Mouse (Mus musculus): ENCODE results near the gene Pi4k2a. TPM values are rescaled to one million over a fixed set of nuclear protein-coding genes. Genes with fewer than 3 reads are reported as not detected.

The Pi4k2a gene
- polyA plus RNA-seq, 1 experiment from 2014 or later, result 20.9 TPM

DNA sequence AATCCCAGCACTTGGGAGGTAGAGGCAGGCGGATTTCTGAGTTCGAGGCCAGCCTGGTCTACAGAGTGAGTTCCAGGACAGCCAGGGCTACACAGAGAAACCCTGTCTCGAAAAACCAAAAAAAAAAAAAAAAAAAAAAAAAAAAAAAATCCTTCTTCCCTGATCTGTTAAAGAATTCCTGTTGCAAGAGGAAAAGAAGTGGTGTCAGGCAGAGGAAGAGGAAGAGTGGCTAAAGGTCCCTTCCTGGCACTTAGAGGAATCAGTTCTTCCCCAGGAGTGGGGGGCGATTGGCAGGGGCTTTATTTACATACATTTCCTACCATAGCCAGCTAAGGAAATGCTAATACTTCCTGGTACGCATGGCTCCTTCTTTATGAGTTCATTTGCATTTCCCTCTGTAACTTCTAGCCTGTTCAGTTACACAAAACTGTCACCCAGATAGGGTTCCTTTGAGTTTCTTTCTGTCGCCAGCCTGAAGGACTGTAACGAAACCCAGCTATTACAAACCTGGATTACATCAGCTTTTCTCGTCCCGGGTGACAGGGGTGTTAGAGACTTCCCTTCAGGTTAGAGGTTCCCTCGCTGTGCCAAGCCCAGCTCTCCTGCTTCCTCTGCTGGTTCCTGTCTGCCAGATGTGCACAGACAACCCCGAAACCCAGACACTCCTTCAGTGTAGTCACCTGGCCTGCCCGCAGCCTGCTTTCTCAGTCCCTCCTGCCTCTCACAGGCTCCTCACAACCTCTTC is 67.4 kb downstream of the Pi4k2a start:
- ATAC-seq (ENCODE audit: low FRiP score) (no peak), DNase-seq (ENCODE audit: low spot score) (no peak)
- no peak overlapping the region for H3K9ac ChIP-seq (ENCODE audit: low read depth, low read length)
- no peaks in the 10 kb centered on the region for H3K27me3 ChIP-seq (ENCODE audit: control insufficient read depth, insufficient read depth, low read length)
- H3K4me2 ChIP-seq (replicated peaks; ENCODE audit: low read depth, low read length), result no peak overlapping the region
- no peak overlapping the region for H3K4me3 ChIP-seq (ENCODE audit: low read depth, low read length)
- H3K36me3 ChIP-seq (ENCODE audit: control insufficient read depth, insufficient read depth, low read length), result no peaks in the 10 kb centered on the region
- H3K27ac ChIP-seq (ENCODE audit: low read depth, low read length), result peak overlapping the region; percentile 43; the same call in 1 of the 2 replicates
- H3K4me1 ChIP-seq (replicated peaks; ENCODE audit: control insufficient read depth, insufficient read depth, low read length), result no peaks in the 10 kb centered on the region
- 70% methylated on average over 11 of the region's 12 CpGs for WGBS
- no peaks in the 10 kb centered on the region for H3K9me3 ChIP-seq (ENCODE audit: control insufficient read depth, low read length)

GRCm38 (mm10) chr19:42158246-42159017 is 68.2 kb downstream of the Pi4k2a start:
- 50% methylated on average over 13 of the region's 13 CpGs for WGBS
- ATAC-seq (ENCODE audit: low FRiP score) (no peak; the same call in 1 of the 2 replicates), DNase-seq (ENCODE audit: low spot score) (peak; percentile 14)
- no peak overlapping the region for H3K9ac ChIP-seq (ENCODE audit: low read depth, low read length)
- H3K36me3 ChIP-seq (ENCODE audit: control insufficient read depth, insufficient read depth, low read length), result no peaks in the 10 kb centered on the region
- H3K4me3 ChIP-seq (ENCODE audit: low read depth, low read length), result no peak overlapping the region
- no peaks in the 10 kb centered on the region for H3K4me1 ChIP-seq (replicated peaks; ENCODE audit: control insufficient read depth, insufficient read depth, low read length)
- no peak overlapping the region for H3K4me2 ChIP-seq (replicated peaks; ENCODE audit: low read depth, low read length)
- no peaks in the 10 kb centered on the region for H3K27me3 ChIP-seq (ENCODE audit: control insufficient read depth, insufficient read depth, low read length)
- H3K27ac ChIP-seq (ENCODE audit: low read depth, low read length), result peak overlapping the region; percentile 43; the same call in 1 of the 2 replicates
- no peaks in the 10 kb centered on the region for H3K9me3 ChIP-seq (ENCODE audit: control insufficient read depth, low read length)

- no peak within 1 kb of the TSS for H3K4me3 ChIP-seq (ENCODE audit: low read depth, low read length)
- no peaks in the 10 kb centered on the region; the same call in 1 of the 2 replicates for H3K4me1 ChIP-seq (replicated peaks; ENCODE audit: control insufficient read depth, insufficient read depth, low read length)
- ATAC-seq (ENCODE audit: low FRiP score) (no peak), DNase-seq (ENCODE audit: low spot score) (no peak)
- H3K27me3 ChIP-seq (ENCODE audit: control insufficient read depth, insufficient read depth, low read length), result 0 out of 2 replicates have a peak, but pooled peaks cover under 1% of the 10 kb centered on the region
- H3K27ac ChIP-seq (ENCODE audit: low read depth, low read length), result no peak within 1 kb of the TSS
- no peak within 1 kb of the TSS for H3K9ac ChIP-seq (ENCODE audit: low read depth, low read length)
- no peak within 1 kb of the TSS for H3K4me2 ChIP-seq (replicated peaks; ENCODE audit: low read depth, low read length)
- 71% methylated on average over 5 of the region's 5 CpGs for WGBS
- no peaks in the 10 kb centered on the region for H3K9me3 ChIP-seq (ENCODE audit: control insufficient read depth, low read length)
- no peaks in the 10 kb centered on the region for H3K36me3 ChIP-seq (ENCODE audit: control insufficient read depth, insufficient read depth, low read length)
Observed at GRCm38 (mm10) chr19:42163764-42164163, 73.5 kb downstream of the Pi4k2a start, which contains the start of gene Zfyve27. Gene Zfyve27 (plus strand): TSS chr19:42163951.

DNA sequence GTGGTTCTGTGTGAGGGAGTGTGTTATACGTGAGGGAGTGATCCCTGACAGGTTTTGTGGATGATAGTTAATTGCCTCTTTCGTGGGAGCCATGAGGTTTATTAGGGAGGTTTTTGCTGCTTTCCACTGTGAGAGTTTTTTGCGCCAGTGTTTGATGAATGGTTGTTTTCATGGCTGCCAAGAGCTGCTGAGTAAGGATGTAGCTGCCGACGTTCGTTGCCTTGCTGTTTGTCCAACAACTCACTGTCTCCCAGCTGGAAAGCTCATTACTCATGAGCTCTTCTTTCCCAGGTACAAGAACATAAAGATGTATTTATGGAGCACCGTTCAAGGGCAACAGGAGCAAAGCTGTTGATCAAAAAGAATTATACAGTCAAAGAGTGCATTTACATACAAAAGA is 73.9 kb downstream of the Pi4k2a start:
- WGBS, result 46% methylated on average over 7 of the region's 7 CpGs
- H3K4me3 ChIP-seq (ENCODE audit: low read depth, low read length), result no peak overlapping the region

DNA sequence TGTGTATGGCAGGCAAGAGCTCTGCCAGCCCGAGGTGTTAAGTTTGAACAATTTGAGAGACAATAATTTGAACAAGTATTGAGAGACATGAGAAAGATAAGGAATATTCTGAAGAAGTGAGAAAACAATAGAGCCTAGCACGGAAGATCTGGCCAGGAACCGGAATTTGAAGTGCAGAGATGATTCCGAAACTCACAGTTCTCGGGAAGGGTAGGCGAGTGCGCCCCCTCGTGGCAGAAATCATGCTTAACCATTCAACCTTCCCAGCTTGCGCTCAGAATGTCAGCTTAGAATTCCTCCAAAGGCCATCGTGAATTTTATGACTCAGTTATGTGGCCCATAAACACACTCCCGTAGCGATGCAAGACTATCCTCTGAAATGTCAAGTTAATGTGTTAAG is 75.9 kb downstream of the Pi4k2a start:
- Histone ChIP-seq H3K27me3 (ENCODE audit: control insufficient read depth, insufficient read depth, low read length) (0 out of 2 replicates have a peak, but pooled peaks cover 7% of the 10 kb centered on the region), H3K4me2 (replicated peaks; ENCODE audit: low read depth, low read length) (no peak overlapping the region), H3K9ac (ENCODE audit: low read depth, low read length) (no peak overlapping the region; the same call in 1 of the 2 replicates), H3K4me1 (replicated peaks; ENCODE audit: control insufficient read depth, insufficient read depth, low read length) (peaks cover 2% of the 10 kb centered on the region; the same call in 1 of the 2 replicates), H3K9me3 (ENCODE audit: control insufficient read depth, low read length) (no peaks in the 10 kb centered on the region), H3K27ac (ENCODE audit: low read depth, low read length) (no peak overlapping the region), H3K4me3 (ENCODE audit: low read depth, low read length) (no peak overlapping the region), H3K36me3 (ENCODE audit: control insufficient read depth, insufficient read depth, low read length) (no peaks in the 10 kb centered on the region)
- ATAC-seq (ENCODE audit: low FRiP score) (no peak), DNase-seq (ENCODE audit: low spot score) (peak; percentile 94)
- WGBS, result 4% methylated on average over 12 of the region's 12 CpGs

More for the DNA sequence above, 73.9 kb downstream of the Pi4k2a start:
- Histone ChIP-seq H3K4me1 (replicated peaks; ENCODE audit: control insufficient read depth, insufficient read depth, low read length) (no peaks in the 10 kb centered on the region; the same call in 1 of the 2 replicates), H3K36me3 (ENCODE audit: control insufficient read depth, insufficient read depth, low read length) (no peaks in the 10 kb centered on the region), H3K9me3 (ENCODE audit: control insufficient read depth, low read length) (no peaks in the 10 kb centered on the region), H3K4me2 (replicated peaks; ENCODE audit: low read depth, low read length) (no peak overlapping the region), H3K27ac (ENCODE audit: low read depth, low read length) (no peak overlapping the region), H3K27me3 (ENCODE audit: control insufficient read depth, insufficient read depth, low read length) (0 out of 2 replicates have a peak, but pooled peaks cover 5% of the 10 kb centered on the region), H3K9ac (ENCODE audit: low read depth, low read length) (no peak overlapping the region)
- no peak for ATAC-seq (ENCODE audit: low FRiP score)
- no peak for DNase-seq (ENCODE audit: low spot score)

DNA sequence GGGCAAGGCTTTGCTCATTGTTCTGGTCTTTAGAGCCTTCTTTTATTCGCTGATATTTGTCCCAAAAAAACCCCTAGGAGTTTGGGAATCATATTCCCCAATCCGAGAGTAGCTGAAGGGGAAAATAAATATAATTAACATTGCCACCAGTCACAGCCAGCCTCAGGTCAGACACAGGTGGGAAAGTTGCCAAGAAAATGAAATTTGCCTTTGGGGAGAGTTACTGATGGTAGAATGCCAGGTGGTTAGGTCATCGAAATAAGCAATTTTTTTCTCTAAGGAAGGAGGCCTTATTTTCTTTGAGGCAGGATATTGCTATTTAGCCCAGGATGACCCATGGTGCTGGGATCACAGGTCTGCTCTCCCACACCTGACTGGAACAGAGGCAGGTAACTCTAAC is 76.5 kb downstream of the Pi4k2a start:
- H3K4me3 ChIP-seq (ENCODE audit: low read depth, low read length), result no peak overlapping the region
- no peak overlapping the region for H3K4me2 ChIP-seq (replicated peaks; ENCODE audit: low read depth, low read length)
- 0 out of 2 replicates have a peak, but pooled peaks cover 7% of the 10 kb centered on the region for H3K27me3 ChIP-seq (ENCODE audit: control insufficient read depth, insufficient read depth, low read length)
- DNase-seq (ENCODE audit: low spot score) (no peak), ATAC-seq (ENCODE audit: low FRiP score) (no peak)
- H3K9ac ChIP-seq (ENCODE audit: low read depth, low read length), result no peak overlapping the region
- WGBS, result 60% methylated on average over 3 of the region's 3 CpGs
- peaks cover 6% of the 10 kb centered on the region; the same call in 1 of the 2 replicates for H3K4me1 ChIP-seq (replicated peaks; ENCODE audit: control insufficient read depth, insufficient read depth, low read length)
- H3K9me3 ChIP-seq (ENCODE audit: control insufficient read depth, low read length), result no peaks in the 10 kb centered on the region
- no peaks in the 10 kb centered on the region for H3K36me3 ChIP-seq (ENCODE audit: control insufficient read depth, insufficient read depth, low read length)
- H3K27ac ChIP-seq (ENCODE audit: low read depth, low read length), result no peak overlapping the region

DNA sequence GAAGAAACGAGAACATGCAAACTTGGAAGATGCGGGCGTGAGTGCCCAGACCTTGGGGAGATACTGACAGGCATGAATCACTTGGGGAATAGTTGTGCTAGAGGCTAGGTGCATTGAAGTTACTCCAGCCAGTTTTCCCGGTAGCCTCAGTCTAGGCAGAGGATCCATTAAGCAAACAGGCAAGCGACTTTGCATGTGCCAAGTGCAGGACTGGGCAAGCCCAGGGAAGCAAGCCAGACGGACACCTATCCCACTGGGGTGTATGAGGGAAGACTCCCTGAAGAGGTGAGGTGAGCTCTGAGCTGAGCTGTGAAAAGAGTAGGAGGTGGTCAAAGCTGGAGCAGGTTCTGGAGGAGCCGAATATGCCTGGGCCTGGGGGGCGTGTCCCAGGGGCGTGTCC is 77.2 kb downstream of the Pi4k2a start:
- no peak for ATAC-seq (ENCODE audit: low FRiP score)
- DNase-seq (ENCODE audit: low spot score), result no peak
- H3K36me3 ChIP-seq (ENCODE audit: control insufficient read depth, insufficient read depth, low read length), result no peaks in the 10 kb centered on the region
- H3K4me2 ChIP-seq (replicated peaks; ENCODE audit: low read depth, low read length), result no peak overlapping the region
- H3K27ac ChIP-seq (ENCODE audit: low read depth, low read length), result no peak overlapping the region
- 0 out of 2 replicates have a peak, but pooled peaks cover 7% of the 10 kb centered on the region for H3K27me3 ChIP-seq (ENCODE audit: control insufficient read depth, insufficient read depth, low read length)
- 62% methylated on average over 9 of the region's 9 CpGs for WGBS
- H3K9me3 ChIP-seq (ENCODE audit: control insufficient read depth, low read length), result no peaks in the 10 kb centered on the region
- peaks cover 6% of the 10 kb centered on the region; the same call in 1 of the 2 replicates for H3K4me1 ChIP-seq (replicated peaks; ENCODE audit: control insufficient read depth, insufficient read depth, low read length)
- H3K9ac ChIP-seq (ENCODE audit: low read depth, low read length), result no peak overlapping the region
- no peak overlapping the region for H3K4me3 ChIP-seq (ENCODE audit: low read depth, low read length)

GRCm38 (mm10) chr19:42169322-42169975 is 79.2 kb downstream of the Pi4k2a start:
- no peak overlapping the region for H3K4me3 ChIP-seq (ENCODE audit: low read depth, low read length)
- no peak overlapping the region for H3K27ac ChIP-seq (ENCODE audit: low read depth, low read length)
- DNase-seq (ENCODE audit: low spot score), result no peak
- no peaks in the 10 kb centered on the region for H3K36me3 ChIP-seq (ENCODE audit: control insufficient read depth, insufficient read depth, low read length)
- H3K4me1 ChIP-seq (replicated peaks; ENCODE audit: control insufficient read depth, insufficient read depth, low read length), result peaks cover 6% of the 10 kb centered on the region; the same call in 1 of the 2 replicates
- 0 out of 2 replicates have a peak, but pooled peaks cover 7% of the 10 kb centered on the region for H3K27me3 ChIP-seq (ENCODE audit: control insufficient read depth, insufficient read depth, low read length)
- 79% methylated on average over 10 of the region's 10 CpGs for WGBS
- no peak overlapping the region for H3K9ac ChIP-seq (ENCODE audit: low read depth, low read length)
- no peaks in the 10 kb centered on the region for H3K9me3 ChIP-seq (ENCODE audit: control insufficient read depth, low read length)
- no peak for ATAC-seq (ENCODE audit: low FRiP score)
- H3K4me2 ChIP-seq (replicated peaks; ENCODE audit: low read depth, low read length), result no peak overlapping the region

Data from hindbrain, embryonic 11.5 days (tissue).